Mouse (Mus musculus): ENCODE data around the gene Gm26620. TPM values are rescaled to one million over a fixed set of nuclear protein-coding genes. Genes with fewer than 3 reads are reported as not detected.

Gene Gm26620
- polyA plus RNA-seq, 1 experiment from 2014 or later: 0.45 TPM

DNA sequence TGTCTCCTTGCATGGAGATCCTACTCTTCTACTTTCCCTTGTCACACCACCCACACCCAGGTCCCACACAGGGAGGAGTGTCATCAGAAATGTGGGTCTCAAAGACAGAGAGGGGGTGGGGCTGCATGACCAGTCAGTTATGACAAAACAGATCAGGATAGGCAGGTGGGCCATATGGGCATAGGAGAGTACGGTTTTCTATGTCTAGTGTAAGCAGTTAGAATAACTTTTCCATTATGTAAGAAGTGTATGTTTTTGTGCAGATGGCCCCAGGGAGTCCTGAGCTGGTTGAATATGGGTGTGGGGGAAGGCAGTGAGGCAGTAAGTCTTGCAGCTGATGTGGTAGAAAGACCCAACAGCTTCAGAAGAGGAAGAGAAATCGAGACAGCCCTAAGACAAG lies 43.6 kb downstream of the Gm26620 start:
- Histone ChIP-seq H3K9me3 (ENCODE audit: control insufficient read depth, low read depth, low read length) (no peaks in the 10 kb centered on the region), H3K36me3 (ENCODE audit: control insufficient read depth, insufficient read depth, low read length) (no peaks in the 10 kb centered on the region), H3K27ac (ENCODE audit: low read length) (no peak overlapping the region), H3K4me3 (ENCODE audit: low read depth, low read length) (no peak overlapping the region), H3K9ac (replicated peaks; ENCODE audit: low read depth, low read length) (no peak overlapping the region), H3K27me3 (ENCODE audit: control insufficient read depth, insufficient read depth, low read length) (no peaks in the 10 kb centered on the region), H3K4me2 (replicated peaks; ENCODE audit: low read depth, low read length) (no peak overlapping the region), H3K4me1 (ENCODE audit: control insufficient read depth, insufficient read depth, low read length) (no peaks in the 10 kb centered on the region)
- ATAC-seq (ENCODE audit: insufficient number of reproducible peaks, insufficient read depth, low FRiP score, low read depth): no peak
- 70% methylated on average over 2 of the region's 2 CpGs for WGBS

- Histone ChIP-seq H3K4me2 (replicated peaks; ENCODE audit: low read depth, low read length) (no peak overlapping the region), H3K36me3 (ENCODE audit: control insufficient read depth, insufficient read depth, low read length) (no peaks in the 10 kb centered on the region), H3K4me1 (ENCODE audit: control insufficient read depth, insufficient read depth, low read length) (no peaks in the 10 kb centered on the region), H3K9ac (replicated peaks; ENCODE audit: low read depth, low read length) (no peak overlapping the region), H3K9me3 (ENCODE audit: control insufficient read depth, low read depth, low read length) (no peaks in the 10 kb centered on the region), H3K27me3 (ENCODE audit: control insufficient read depth, insufficient read depth, low read length) (no peaks in the 10 kb centered on the region), H3K4me3 (ENCODE audit: low read depth, low read length) (no peak overlapping the region), H3K27ac (ENCODE audit: low read length) (no peak overlapping the region)
- ATAC-seq (ENCODE audit: insufficient number of reproducible peaks, insufficient read depth, low FRiP score, low read depth): no peak
- WGBS: 76% methylated on average over 4 of the region's 4 CpGs
Observed at GRCm38 (mm10) chr1:170929245-170929644, 44.4 kb downstream of the Gm26620 start.

- Histone ChIP-seq H3K4me2 (replicated peaks; ENCODE audit: low read depth, low read length) (no peak overlapping the region), H3K4me1 (ENCODE audit: control insufficient read depth, insufficient read depth, low read length) (no peaks in the 10 kb centered on the region), H3K4me3 (ENCODE audit: low read depth, low read length) (no peak overlapping the region), H3K9ac (replicated peaks; ENCODE audit: low read depth, low read length) (no peak overlapping the region), H3K27ac (ENCODE audit: low read length) (no peak overlapping the region), H3K9me3 (ENCODE audit: control insufficient read depth, low read depth, low read length) (no peaks in the 10 kb centered on the region), H3K27me3 (ENCODE audit: control insufficient read depth, insufficient read depth, low read length) (no peaks in the 10 kb centered on the region), H3K36me3 (ENCODE audit: control insufficient read depth, insufficient read depth, low read length) (no peaks in the 10 kb centered on the region)
- ATAC-seq (ENCODE audit: insufficient number of reproducible peaks, insufficient read depth, low FRiP score, low read depth): no peak
- 76% methylated on average over 3 of the region's 3 CpGs for WGBS
Observed at GRCm38 (mm10) chr1:170932043-170932442, 47.2 kb downstream of the Gm26620 start.

DNA sequence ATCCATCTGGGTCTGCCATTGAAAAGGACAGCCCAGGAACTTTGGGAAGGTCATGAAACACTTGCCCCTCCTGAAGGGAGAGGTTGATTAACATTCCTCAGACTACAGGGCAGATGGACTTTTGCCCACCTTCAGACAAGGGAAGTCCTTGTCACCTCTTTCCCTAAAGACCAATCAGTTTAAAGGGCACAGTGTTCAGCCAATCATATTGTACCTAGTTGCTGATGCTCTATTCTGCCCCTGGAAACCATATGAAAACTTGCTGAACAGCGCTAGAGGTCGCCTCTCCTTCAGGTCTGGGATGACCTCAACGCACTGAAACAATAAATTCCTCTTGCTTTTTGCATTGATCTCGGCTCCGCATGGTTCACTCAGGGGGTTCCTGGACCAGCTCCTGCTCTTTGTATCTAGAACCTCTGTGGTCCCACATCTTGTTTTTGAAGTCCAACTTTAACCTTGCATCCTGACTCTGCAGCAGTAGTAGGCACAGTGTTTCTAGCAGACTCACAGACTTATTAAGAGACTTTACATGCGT lies 48.6 kb downstream of the Gm26620 start:
- no peak for ATAC-seq (ENCODE audit: insufficient number of reproducible peaks, insufficient read depth, low FRiP score, low read depth)
- Histone ChIP-seq H3K4me2 (replicated peaks; ENCODE audit: low read depth, low read length) (no peak overlapping the region), H3K9ac (replicated peaks; ENCODE audit: low read depth, low read length) (no peak overlapping the region), H3K4me1 (ENCODE audit: control insufficient read depth, insufficient read depth, low read length) (no peaks in the 10 kb centered on the region), H3K27me3 (ENCODE audit: control insufficient read depth, insufficient read depth, low read length) (no peaks in the 10 kb centered on the region), H3K36me3 (ENCODE audit: control insufficient read depth, insufficient read depth, low read length) (no peaks in the 10 kb centered on the region), H3K4me3 (ENCODE audit: low read depth, low read length) (no peak overlapping the region), H3K9me3 (ENCODE audit: control insufficient read depth, low read depth, low read length) (no peaks in the 10 kb centered on the region), H3K27ac (ENCODE audit: low read length) (no peak overlapping the region)
- 70% methylated on average over 6 of the region's 6 CpGs for WGBS

DNA sequence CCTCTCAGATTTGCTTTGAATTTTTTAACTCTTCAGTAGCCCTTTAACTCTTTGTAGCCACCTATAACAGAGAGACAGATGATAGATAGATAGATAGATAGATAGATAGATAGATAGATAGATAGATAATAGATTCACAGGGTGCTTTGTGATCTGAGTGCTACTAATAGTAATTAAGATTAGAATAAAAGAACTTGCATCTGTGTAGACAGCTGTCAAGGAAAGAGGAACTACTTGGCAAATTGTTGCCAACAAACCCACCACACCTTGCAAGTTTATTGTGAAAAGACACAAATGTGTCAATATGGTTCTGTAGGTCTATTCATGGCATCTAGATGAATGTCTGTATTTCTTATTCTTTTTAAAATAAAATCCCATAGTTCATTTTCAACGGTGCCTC lies 49.1 kb downstream of the Gm26620 start:
- Histone ChIP-seq H3K27me3 (ENCODE audit: control insufficient read depth, insufficient read depth, low read length) (no peaks in the 10 kb centered on the region), H3K9ac (replicated peaks; ENCODE audit: low read depth, low read length) (no peak overlapping the region), H3K27ac (ENCODE audit: low read length) (no peak overlapping the region), H3K4me2 (replicated peaks; ENCODE audit: low read depth, low read length) (no peak overlapping the region), H3K4me1 (ENCODE audit: control insufficient read depth, insufficient read depth, low read length) (no peaks in the 10 kb centered on the region), H3K9me3 (ENCODE audit: control insufficient read depth, low read depth, low read length) (no peaks in the 10 kb centered on the region), H3K36me3 (ENCODE audit: control insufficient read depth, insufficient read depth, low read length) (no peaks in the 10 kb centered on the region), H3K4me3 (ENCODE audit: low read depth, low read length) (no peak overlapping the region)
- 88% methylated on average over 1 of the region's 1 CpGs for WGBS
- no peak for ATAC-seq (ENCODE audit: insufficient number of reproducible peaks, insufficient read depth, low FRiP score, low read depth)

DNA sequence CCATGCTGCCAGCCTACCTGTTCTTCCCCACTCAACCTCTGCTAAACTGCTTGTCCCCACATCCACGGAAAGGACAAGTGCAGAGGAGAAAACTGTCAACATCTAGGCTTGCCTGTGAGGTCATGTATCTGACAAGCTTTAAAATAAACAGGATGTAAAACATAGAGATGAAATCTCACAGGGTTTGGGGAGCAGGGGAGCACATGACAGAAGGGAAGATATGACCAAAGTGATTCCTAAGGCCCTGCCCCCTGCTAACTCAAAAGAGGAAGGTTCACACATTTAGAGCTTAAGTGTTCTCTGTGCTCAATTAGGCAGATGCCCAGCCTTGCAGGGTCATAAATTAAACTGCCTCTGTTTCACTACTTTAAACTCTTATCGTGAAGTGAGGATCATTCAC lies 49.5 kb downstream of the Gm26620 start:
- WGBS: 40% methylated on average over 2 of the region's 2 CpGs

More for the DNA sequence above, 49.5 kb downstream of the Gm26620 start:
- H3K4me3 ChIP-seq (ENCODE audit: low read depth, low read length): no peak overlapping the region
- H3K27me3 ChIP-seq (ENCODE audit: control insufficient read depth, insufficient read depth, low read length): no peaks in the 10 kb centered on the region
- ATAC-seq (ENCODE audit: insufficient number of reproducible peaks, insufficient read depth, low FRiP score, low read depth): no peak
- no peak overlapping the region for H3K27ac ChIP-seq (ENCODE audit: low read length)
- no peak overlapping the region for H3K4me2 ChIP-seq (replicated peaks; ENCODE audit: low read depth, low read length)
- H3K36me3 ChIP-seq (ENCODE audit: control insufficient read depth, insufficient read depth, low read length): no peaks in the 10 kb centered on the region
- no peak overlapping the region for H3K9ac ChIP-seq (replicated peaks; ENCODE audit: low read depth, low read length)
- no peaks in the 10 kb centered on the region for H3K4me1 ChIP-seq (ENCODE audit: control insufficient read depth, insufficient read depth, low read length)
- no peaks in the 10 kb centered on the region for H3K9me3 ChIP-seq (ENCODE audit: control insufficient read depth, low read depth, low read length)

Other genes starting within 250 kb of the Gm26620 start
- gene Olfml2b, start 240.5 kb upstream of the Gm26620 start, polyA plus RNA-seq (2014; fragmentation: Nextera tagmentation; extraction: Ambion mirVana): 46.6 and 48.6 TPM in 2 replicates
- 10.8 and 11.8 TPM in 2 replicates for gene Atf6, start 17.3 kb upstream of the Gm26620 start, polyA plus RNA-seq (2014; fragmentation: Nextera tagmentation; extraction: Ambion mirVana)
- 38.9 and 40.5 TPM in 2 replicates for gene Dusp12, start 475 bp downstream of the Gm26620 start, polyA plus RNA-seq (2014; fragmentation: Nextera tagmentation; extraction: Ambion mirVana)
- not detected in 2 replicates for gene Fcrlb, start 27.9 kb downstream of the Gm26620 start, polyA plus RNA-seq (2014; fragmentation: Nextera tagmentation; extraction: Ambion mirVana)
- 0.18 TPM in 1 of 2 replicates, not detected in the other for gene Fcrla, start 42.5 kb downstream of the Gm26620 start, polyA plus RNA-seq (2014; fragmentation: Nextera tagmentation; extraction: Ambion mirVana)
- gene Fcgr2b, start 91.5 kb downstream of the Gm26620 start, polyA plus RNA-seq (2014; fragmentation: Nextera tagmentation; extraction: Ambion mirVana): 1.4 and 1.7 TPM in 2 replicates
- gene Fcgr4, start 133.9 kb downstream of the Gm26620 start, polyA plus RNA-seq (2014; fragmentation: Nextera tagmentation; extraction: Ambion mirVana): 0.74 and 0.91 TPM in 2 replicates
- 11.1 and 14.8 TPM in 2 replicates for gene Fcgr3, start 179.9 kb downstream of the Gm26620 start, polyA plus RNA-seq (2014; fragmentation: Nextera tagmentation; extraction: Ambion mirVana)
- gene Cfap126, start 228.9 kb downstream of the Gm26620 start, polyA plus RNA-seq (2014; fragmentation: Nextera tagmentation; extraction: Ambion mirVana): 2.6 and 2.8 TPM in 2 replicates

All from stomach, embryonic 14.5 days (tissue).